Mouse (Mus musculus) heart, postnatal 0 days (tissue): ENCODE results near the gene Zic4. TPM values are rescaled to one million over a fixed set of nuclear protein-coding genes. Genes with fewer than 3 reads are reported as not detected.

Experiments used
- ATAC-seq: fragments of 200-750 bp; cut with Nextera tagmentation; 2 replicates; pipeline ENCODE4 v1.8.0; 2017; ENCODE audit warnings: low read depth, moderate number of reproducible peaks, moderate library complexity; ENCODE audit not compliant: insufficient read depth
- DNase-seq: peaks from one replicate; pipeline ENCODE4 v3.0.0-alpha.2; 2016; ENCODE audit warnings: low spot score
- H3K27ac ChIP-seq: fragments of 300-500 bp; sonication (generic); 2 replicates; pipeline ENCODE4 v1.5.1; 2014; ENCODE audit warnings: low read depth, mild to moderate bottlenecking
- H3K27me3 ChIP-seq: fragments of 300-500 bp; sonication (generic); 2 replicates; pipeline ENCODE4 v1.6.1; 2014; ENCODE audit warnings: low read length, mixed read lengths; ENCODE audit not compliant: control insufficient read depth, insufficient read depth
- H3K36me3 ChIP-seq: fragments of 300-500 bp; sonication (generic); replicated peaks from 2 replicates; pipeline ENCODE4 v1.6.1; 2014; ENCODE audit warnings: low read length, mixed read lengths; ENCODE audit not compliant: control insufficient read depth, insufficient read depth
- H3K4me1 ChIP-seq: fragments of 300-500 bp; sonication (generic); 2 replicates; pipeline ENCODE4 v1.6.1; 2014; ENCODE audit warnings: antibody characterized with exemption; ENCODE audit not compliant: control insufficient read depth, insufficient read depth
- H3K4me2 ChIP-seq: fragments of 300-500 bp; sonication (generic); 2 replicates; pipeline ENCODE4 v1.6.1; 2014; ENCODE audit warnings: low read depth, mild to moderate bottlenecking, low read length, moderate library complexity
- H3K4me3 ChIP-seq: fragments of 300-500 bp; sonication (generic); 2 replicates; pipeline ENCODE4 v1.5.1; 2014; ENCODE audit warnings: low read depth, low read length
- H3K9ac ChIP-seq: fragments of 300-500 bp; sonication (generic); replicated peaks from 2 replicates; pipeline ENCODE4 v1.6.1; 2014; ENCODE audit warnings: low read depth, low read length, mixed read lengths
- H3K9me3 ChIP-seq: fragments of 300-500 bp; sonication (generic); replicated peaks from 2 replicates; pipeline ENCODE4 v1.6.1; 2016; ENCODE audit warnings: low read length; ENCODE audit not compliant: control insufficient read depth
- CTCF ChIP-seq: IDR thresholded peaks from 2 replicates; pipeline ENCODE4 v1.5.1; 2016; ENCODE audit warnings: antibody characterized with exemption, control low read depth, low read depth
- EP300 ChIP-seq: IDR thresholded peaks from 2 replicates; pipeline ENCODE4 v1.6.1; 2016; ENCODE audit warnings: antibody characterized with exemption, low read depth
- WGBS: fragments of 180-500 bp; shearing (Covaris S2); extraction: QIAGEN DNeasy Blood & Tissue Kit; methylation state at CpG from one replicate; pipeline ENCODE4 v1.1.7; 2014; 5-methylcytosine and 5-hydroxymethylcytosine counted together
- polyA plus RNA-seq: library from polyadenylated mRNA; unstranded; fragments of >200 nt; fragmentation: Nextera tagmentation; extraction: Ambion mirVana; gene quantifications from 2 replicates; pipeline ENCODE4 v1.2.1, GENCODE M21; 2015
- total RNA-seq: library from RNA; depleted of rRNA; stranded (reverse); fragments of >200 nt; gene quantifications from 2 replicates; pipeline ENCODE4 v1.2.3, GENCODE M21; 2014; ENCODE audit warnings: low replicate concordance

Gene Zic4
- total and polyA plus RNA-seq, 2 experiments from 2014 or later = not detected

DNA sequence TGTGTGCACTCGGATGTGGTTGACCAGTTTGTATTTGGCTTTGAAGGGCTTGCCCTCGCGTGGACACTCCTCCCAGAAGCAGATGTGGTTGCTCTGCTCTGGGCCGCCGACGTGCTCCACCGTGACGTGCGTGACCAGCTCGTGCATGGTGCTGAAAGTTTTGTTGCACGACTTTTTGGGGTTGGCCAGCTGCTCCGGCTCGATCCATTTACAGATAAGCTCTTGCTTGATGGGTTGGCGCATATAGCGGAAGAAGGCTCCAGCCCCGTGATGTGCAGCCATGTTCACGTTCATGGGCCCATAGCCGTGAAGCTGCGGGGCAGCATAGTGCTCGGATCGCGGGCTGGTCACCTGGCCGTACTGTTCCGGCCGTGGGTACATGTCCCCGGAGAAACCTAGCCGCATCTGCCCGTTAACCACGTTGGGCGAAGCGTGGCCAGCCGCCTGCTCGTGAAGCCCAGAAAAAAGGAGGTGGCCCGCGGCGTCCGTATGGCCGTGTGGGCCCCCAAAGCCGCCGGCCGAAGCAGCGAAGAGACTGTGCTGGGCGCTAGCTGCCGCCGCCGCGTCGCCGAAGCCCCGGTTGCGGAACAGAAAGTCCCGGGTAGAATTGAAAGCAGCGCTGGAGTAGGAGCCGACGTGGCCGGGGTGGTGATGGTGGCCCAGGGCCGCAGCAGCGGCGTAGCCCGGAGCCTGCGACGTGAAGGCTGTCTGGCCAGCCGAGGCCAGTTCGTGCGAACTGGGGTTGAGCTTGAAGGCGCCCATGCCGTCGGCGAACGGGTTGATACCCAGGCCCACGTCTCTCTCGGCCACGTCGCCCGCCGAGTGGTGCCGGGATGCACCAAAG is 2.1 kb downstream of the Zic4 start:
- Histone ChIP-seq H3K4me3 (peak overlapping the region; percentile 45), H3K27ac (no peak overlapping the region), H3K4me1 (peaks cover 6% of the 10 kb centered on the region; the same call in 1 of the 2 replicates), H3K36me3 (no peaks in the 10 kb centered on the region), H3K27me3 (peaks cover 99% of the 10 kb centered on the region), H3K9me3 (0 out of 2 replicates have a peak, but pooled peaks cover 5% of the 10 kb centered on the region), H3K4me2 (peak overlapping the region; percentile 55), H3K9ac (no peak overlapping the region)
- no peak for DNase-seq
- TF ChIP-seq CTCF (no peak), EP300 (no peak)
- WGBS = 1% methylated on average over 76 of the region's 77 CpGs
- ATAC-seq = 0 out of 2 replicates have a peak, but pooled peaks have one; percentile 9

GRCm38 (mm10) chr9:91364971-91365501 is 2.8 kb downstream of the Zic4 start:
- peaks cover 6% of the 10 kb centered on the region; the same call in 1 of the 2 replicates for H3K4me1 ChIP-seq
- no peak overlapping the region for H3K27ac ChIP-seq
- no peak for ATAC-seq
- WGBS = under 1% methylated on average over 33 of the region's 42 CpGs
- no peak overlapping the region for H3K9ac ChIP-seq
- TF ChIP-seq EP300 (no peak), CTCF (no peak)
- H3K36me3 ChIP-seq = no peaks in the 10 kb centered on the region
- H3K4me2 ChIP-seq = peak overlapping the region; percentile 55
- 0 out of 2 replicates have a peak, but pooled peaks cover 5% of the 10 kb centered on the region for H3K9me3 ChIP-seq
- H3K27me3 ChIP-seq = peaks cover 100% of the 10 kb centered on the region
- no peak for DNase-seq
- peak overlapping the region; percentile 45 for H3K4me3 ChIP-seq

- Histone ChIP-seq H3K9me3 (0 out of 2 replicates have a peak, but pooled peaks cover 5% of the 10 kb centered on the region), H3K4me1 (peaks cover 6% of the 10 kb centered on the region; the same call in 1 of the 2 replicates), H3K4me2 (peak within 1 kb of the TSS; percentile 55), H3K36me3 (no peaks in the 10 kb centered on the region), H3K27me3 (peaks cover 100% of the 10 kb centered on the region), H3K9ac (no peak within 1 kb of the TSS), H3K27ac (no peak within 1 kb of the TSS), H3K4me3 (peak within 1 kb of the TSS; percentile 45)
- TF ChIP-seq CTCF = no peak
- 4% methylated on average over 26 of the region's 33 CpGs for WGBS
- ATAC-seq (no peak), DNase-seq (no peak)
Observed at GRCm38 (mm10) chr9:91365664-91366063, 3.5 kb downstream of the Zic4 start, which contains the start of gene Zic1. Zic1 (minus strand) TSS chr9:91365810.

- Histone ChIP-seq H3K4me2 (no peak overlapping the region), H3K9ac (no peak overlapping the region), H3K4me1 (peaks cover 6% of the 10 kb centered on the region; the same call in 1 of the 2 replicates), H3K27me3 (peaks cover 100% of the 10 kb centered on the region), H3K4me3 (no peak overlapping the region), H3K27ac (no peak overlapping the region), H3K9me3 (0 out of 2 replicates have a peak, but pooled peaks cover 5% of the 10 kb centered on the region), H3K36me3 (no peaks in the 10 kb centered on the region)
- 3% methylated on average over 17 of the region's 18 CpGs for WGBS
- ATAC-seq (no peak), DNase-seq (no peak)
- no peak for TF ChIP-seq CTCF
- TF ChIP-seq EP300 = no peak
Observed at GRCm38 (mm10) chr9:91366226-91366998, 4.2 kb downstream of the Zic4 start.

- Histone ChIP-seq H3K27me3 (peaks cover 100% of the 10 kb centered on the region), H3K4me1 (peaks cover 2% of the 10 kb centered on the region; the same call in 1 of the 2 replicates), H3K9ac (no peak overlapping the region), H3K36me3 (no peaks in the 10 kb centered on the region), H3K27ac (no peak overlapping the region), H3K4me3 (no peak overlapping the region), H3K9me3 (0 out of 2 replicates have a peak, but pooled peaks cover 5% of the 10 kb centered on the region), H3K4me2 (no peak overlapping the region)
- WGBS = 3% methylated on average over 30 of the region's 30 CpGs
- no peak for TF ChIP-seq EP300
- no peak for TF ChIP-seq CTCF
- DNase-seq (no peak), ATAC-seq (no peak)
Observed at GRCm38 (mm10) chr9:91366999-91367811, 5.0 kb downstream of the Zic4 start.
